Comparison of ENCODE assay signal across 28 mouse cellular contexts in genomic region chr7:19365376-19365775, GRCm38 (mm10). TPM values are rescaled to one million over a fixed set of nuclear protein-coding genes. Genes with fewer than 3 reads are reported as not detected.
DNase-seq lines count a peak whose midpoint lies in the region; ATAC-seq lines count a peak whose summit lies in the region.
"Had no signal": no experiment of that assay in that cellular context is flagged by ENCODE, and none has a peak within 500 bp of the region (broad histone marks: within the 10 kb centered on the region; RNA-seq: fewer than 3 reads in every experiment).

No protein-coding gene starts in this region.

- H3K9ac ChIP-seq in limb, embryonic 15.5 days: no peak overlapping the region
- H3K9ac ChIP-seq: hindbrain, embryonic 15.5 days; liver, embryonic 15.5 days; lung, embryonic 15.5 days; neural tube, embryonic 12.5 days had no signal

- H3K27me3 ChIP-seq in limb, embryonic 15.5 days: 0 out of 2 replicates have a peak, but pooled peaks cover 4% of the 10 kb centered on the region
- peaks cover 50% of the 10 kb centered on the region for H3K27me3 ChIP-seq in limb, embryonic 10.5 days (ENCODE audit: low read depth, poor library complexity, severe bottlenecking)
- H3K27me3 ChIP-seq in embryonic facial prominence, embryonic 10.5 days (replicated peaks; ENCODE audit: low read depth, poor library complexity, severe bottlenecking): peaks cover 48% of the 10 kb centered on the region

- no peak overlapping the region for H3K4me3 ChIP-seq in limb, embryonic 15.5 days
- H3K4me3 ChIP-seq in limb, embryonic 10.5 days: no peak overlapping the region
- no peak overlapping the region for H3K4me3 ChIP-seq in embryonic facial prominence, embryonic 10.5 days
- H3K4me3 ChIP-seq: hindbrain, embryonic 10.5 days; hindbrain, embryonic 15.5 days; liver, embryonic 15.5 days; lung, embryonic 15.5 days; myocyte; neural tube, embryonic 12.5 days had no signal

- no peak overlapping the region for H3K27ac ChIP-seq in limb, embryonic 15.5 days
- H3K27ac ChIP-seq in limb, embryonic 10.5 days: no peak overlapping the region
- H3K27ac ChIP-seq in embryonic facial prominence, embryonic 10.5 days (replicated peaks): no peak overlapping the region
- H3K27ac ChIP-seq: hindbrain, embryonic 10.5 days; hindbrain, embryonic 15.5 days; liver, embryonic 15.5 days; lung, embryonic 15.5 days; neural tube, embryonic 12.5 days had no signal

- ATAC-seq in limb, embryonic 15.5 days (ENCODE audit: insufficient number of reproducible peaks, low FRiP score, low TSS enrichment, low read depth): no peak
- ATAC-seq: CD4-positive, CD25-positive, alpha-beta regulatory T cell, adult 4 months; forebrain, embryonic 14.5 days; inflammation-experienced regulatory T-cells, adult 6 months had no signal

- 0 out of 2 replicates have a peak overlapping the region, but pooled peaks have one; percentile 12 for H3K4me2 ChIP-seq in limb, embryonic 15.5 days
- H3K4me2 ChIP-seq: heart, embryonic 11.5 days; hindbrain, embryonic 15.5 days; liver, embryonic 15.5 days; lung, embryonic 15.5 days; midbrain, embryonic 11.5 days; neural tube, embryonic 12.5 days had no signal

- DNase-seq in limb, embryonic 10.5 days (ENCODE audit: low spot score): no peak
- DNase-seq in embryonic facial prominence, embryonic 10.5 days (ENCODE audit: low spot score): peak; percentile 38
- peak; percentile 100 for DNase-seq in gonadal fat pad, adult 2 months (ENCODE audit: low read depth)
- peak; percentile 68 to 79 for DNase-seq in urinary bladder, postnatal 36 days (ENCODE audit: low spot score in 2 of 2)
- no peak for DNase-seq in frontal cortex, postnatal 10 days (ENCODE audit: low spot score in 2 of 2)
- no peak for DNase-seq in ovary, adult 18-20 months (ENCODE audit: low spot score)
- DNase-seq: adrenal gland, postnatal 14 days; cerebellum, adult 11-12 months; cerebellum, adult 9-11 months; heart, postnatal 10 days; kidney, adult 11 months; kidney, postnatal 14 days; layer of hippocampus, adult 9-11 months; right cerebral cortex, postnatal 4 days; thymus, adult 18-20 months; thymus, postnatal 36 days had no signal

- H3K9me3 ChIP-seq in limb, embryonic 15.5 days: no peaks in the 10 kb centered on the region
- H3K9me3 ChIP-seq in limb, embryonic 10.5 days (replicated peaks): no peaks in the 10 kb centered on the region
- H3K9me3 ChIP-seq in embryonic facial prominence, embryonic 10.5 days: no peaks in the 10 kb centered on the region
- H3K9me3 ChIP-seq: hindbrain, embryonic 10.5 days; hindbrain, embryonic 15.5 days; liver, embryonic 15.5 days; lung, embryonic 15.5 days; neural tube, embryonic 12.5 days had no signal

- H3K36me3 ChIP-seq in limb, embryonic 15.5 days: no peaks in the 10 kb centered on the region
- no peaks in the 10 kb centered on the region for H3K36me3 ChIP-seq in limb, embryonic 10.5 days
- no peaks in the 10 kb centered on the region for H3K36me3 ChIP-seq in embryonic facial prominence, embryonic 10.5 days (replicated peaks)
- H3K36me3 ChIP-seq: hindbrain, embryonic 10.5 days; hindbrain, embryonic 15.5 days; liver, embryonic 15.5 days; lung, embryonic 15.5 days; neural tube, embryonic 12.5 days had no signal

- 61% methylated on average over 4 of the region's 4 CpGs for WGBS in limb, embryonic 15.5 days
- 68% methylated on average over 4 of the region's 4 CpGs for WGBS in limb, embryonic 10.5 days
- WGBS in embryonic facial prominence, embryonic 10.5 days: 78% methylated on average over 4 of the region's 4 CpGs

- H3K4me1 ChIP-seq in limb, embryonic 15.5 days: peaks cover 39% of the 10 kb centered on the region
- H3K4me1 ChIP-seq in limb, embryonic 10.5 days: peaks cover 34% of the 10 kb centered on the region
- peaks cover 45% of the 10 kb centered on the region for H3K4me1 ChIP-seq in embryonic facial prominence, embryonic 10.5 days

RNA-seq across cellular contexts. Expression of gene Ppp1r13l, which starts 5.8 kb away (rescaled TPM):
- 20.0 and 24.8 TPM in 2 replicates for polyA plus RNA-seq in limb, embryonic 15.5 days (2015; fragmentation: Nextera tagmentation; extraction: Ambion mirVana)
- polyA plus RNA-seq in limb, embryonic 10.5 days (2016; fragmentation: Nextera tagmentation; extraction: Ambion mirVana): 6.5 and 7.0 TPM in 2 replicates
- 6.9 and 7.1 TPM in 2 replicates for polyA plus RNA-seq in embryonic facial prominence, embryonic 10.5 days (2016; fragmentation: Nextera tagmentation; extraction: Ambion mirVana)
- 13.3 and 14.8 TPM in 2 replicates for polyA plus RNA-seq in gonadal fat pad, adult 2 months (2012; rRNA removed)
- polyA plus RNA-seq: CD4-positive, CD25-positive, alpha-beta regulatory T cell, adult 4 months; inflammation-experienced regulatory T-cells, adult 6 months had no signal

RNA-seq across cellular contexts. Expression of gene Cd3eap, which starts 6.1 kb away (rescaled TPM):
- 32.9 and 34.2 TPM in 2 replicates for polyA plus RNA-seq in limb, embryonic 15.5 days (2015; fragmentation: Nextera tagmentation; extraction: Ambion mirVana)
- polyA plus RNA-seq in limb, embryonic 10.5 days (2016; fragmentation: Nextera tagmentation; extraction: Ambion mirVana): 28.3 and 31.4 TPM in 2 replicates
- polyA plus RNA-seq in embryonic facial prominence, embryonic 10.5 days (2016; fragmentation: Nextera tagmentation; extraction: Ambion mirVana): 26.8 and 28.9 TPM in 2 replicates
- 4.5 and 5.3 TPM in 2 replicates for polyA plus RNA-seq in gonadal fat pad, adult 2 months (2012; rRNA removed)

RNA-seq across cellular contexts. Expression of gene Ercc2, which starts 16.4 kb away (rescaled TPM):
- polyA plus RNA-seq in limb, embryonic 15.5 days (2015; fragmentation: Nextera tagmentation; extraction: Ambion mirVana): 14.0 and 14.9 TPM in 2 replicates
- polyA plus RNA-seq in limb, embryonic 10.5 days (2016; fragmentation: Nextera tagmentation; extraction: Ambion mirVana): 25.6 and 26.6 TPM in 2 replicates
- polyA plus RNA-seq in embryonic facial prominence, embryonic 10.5 days (2016; fragmentation: Nextera tagmentation; extraction: Ambion mirVana): 28.1 and 28.8 TPM in 2 replicates
- polyA plus RNA-seq in gonadal fat pad, adult 2 months (2012; rRNA removed): 32.0 and 47.0 TPM in 2 replicates

RNA-seq across cellular contexts. Expression of gene Ercc1, which starts 20.8 kb away (rescaled TPM):
- 75.7 and 75.9 TPM in 2 replicates for polyA plus RNA-seq in limb, embryonic 15.5 days (2015; fragmentation: Nextera tagmentation; extraction: Ambion mirVana)
- 97.8 and 101 TPM in 2 replicates for polyA plus RNA-seq in limb, embryonic 10.5 days (2016; fragmentation: Nextera tagmentation; extraction: Ambion mirVana)
- 102 and 107 TPM in 2 replicates for polyA plus RNA-seq in embryonic facial prominence, embryonic 10.5 days (2016; fragmentation: Nextera tagmentation; extraction: Ambion mirVana)
- polyA plus RNA-seq in gonadal fat pad, adult 2 months (2012; rRNA removed): 49.0 and 57.8 TPM in 2 replicates

RNA-seq across cellular contexts. Expression of gene Klc3, which starts 38.5 kb away (rescaled TPM):
- polyA plus RNA-seq in limb, embryonic 15.5 days (2015; fragmentation: Nextera tagmentation; extraction: Ambion mirVana): 37.5 and 37.6 TPM in 2 replicates
- polyA plus RNA-seq in limb, embryonic 10.5 days (2016; fragmentation: Nextera tagmentation; extraction: Ambion mirVana): 3.3 and 4.4 TPM in 2 replicates
- 7.9 and 8.8 TPM in 2 replicates for polyA plus RNA-seq in embryonic facial prominence, embryonic 10.5 days (2016; fragmentation: Nextera tagmentation; extraction: Ambion mirVana)
- 20.9 and 27.8 TPM in 2 replicates for polyA plus RNA-seq in gonadal fat pad, adult 2 months (2012; rRNA removed)

Comparison
In these comparisons a context has a peak if more than half of its experiments do, and no peak if none do; other contexts are left out.
1. DNase-seq: peak in embryonic facial prominence, embryonic 10.5 days (single experiment), gonadal fat pad, adult 2 months (single experiment) and urinary bladder, postnatal 36 days (2 of 2); none in limb, embryonic 10.5 days (single experiment), frontal cortex, postnatal 10 days (0 of 2) and ovary, adult 18-20 months (single experiment).